Mouse (Mus musculus): ENCODE data around the gene Tead2. TPM values are rescaled to one million over a fixed set of nuclear protein-coding genes. Genes with fewer than 3 reads are reported as not detected.

The Tead2 gene
- total RNA-seq, 2 experiments from 2014 or later = 15.6 to 25.9 TPM

DNA sequence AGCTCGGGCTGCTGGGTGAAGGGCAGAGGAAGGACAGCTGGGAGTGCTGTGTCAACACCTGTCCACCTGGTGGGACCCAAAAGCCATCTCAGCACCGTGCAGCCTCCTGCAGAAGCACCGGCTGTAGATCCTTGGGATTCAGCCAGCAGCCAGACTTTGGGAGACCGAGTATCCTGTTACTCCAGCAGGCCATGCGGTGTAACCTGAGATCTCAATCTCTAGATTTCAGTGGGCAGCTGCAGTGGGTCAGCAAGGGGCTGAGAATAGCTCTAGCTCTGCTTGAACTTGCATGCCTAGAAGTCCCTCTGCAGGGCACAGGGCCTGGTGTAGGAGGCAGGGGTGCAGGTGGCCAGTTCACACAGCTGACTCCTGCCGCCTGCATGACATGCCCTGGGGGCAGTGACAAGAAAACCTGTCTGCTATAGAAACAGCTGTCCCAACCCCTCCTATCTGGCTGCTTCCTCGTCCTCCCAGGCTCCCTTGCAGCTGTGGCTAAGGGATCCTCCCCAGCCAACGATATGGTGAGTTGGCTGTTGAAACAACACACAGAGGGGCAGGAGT, 23.7 kb upstream of the Tead2 start:
- DNase-seq = peak; percentile 54

- no peak for DNase-seq
These were observed 22.8 kb upstream of the Tead2 start for GRCm38 (mm10) chr7:45192585-45193310.

DNA sequence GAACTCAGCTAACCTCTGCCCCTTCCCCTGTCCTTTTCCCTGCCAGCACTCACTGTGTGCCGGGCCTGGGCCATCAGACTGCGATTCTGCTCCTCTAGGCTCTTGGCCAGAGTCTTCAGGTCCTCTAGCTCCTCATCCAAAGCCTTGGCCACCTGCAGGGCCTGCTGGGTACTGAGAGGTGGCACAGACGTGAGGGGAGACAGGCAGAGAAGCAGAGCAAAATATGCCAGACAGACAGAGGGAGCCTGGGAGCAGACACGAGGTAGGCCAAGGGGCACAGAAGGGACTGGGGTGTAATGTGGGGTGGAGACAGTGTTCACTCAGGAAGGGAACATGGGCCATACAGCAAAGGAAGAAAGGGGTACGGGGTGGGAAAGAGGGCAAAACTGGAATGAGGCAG, 22.1 kb upstream of the Tead2 start:
- no peak for DNase-seq

GRCm38 (mm10) chr7:45193871-45194785, 21.4 kb upstream of the Tead2 start:
- no peak for DNase-seq

DNA sequence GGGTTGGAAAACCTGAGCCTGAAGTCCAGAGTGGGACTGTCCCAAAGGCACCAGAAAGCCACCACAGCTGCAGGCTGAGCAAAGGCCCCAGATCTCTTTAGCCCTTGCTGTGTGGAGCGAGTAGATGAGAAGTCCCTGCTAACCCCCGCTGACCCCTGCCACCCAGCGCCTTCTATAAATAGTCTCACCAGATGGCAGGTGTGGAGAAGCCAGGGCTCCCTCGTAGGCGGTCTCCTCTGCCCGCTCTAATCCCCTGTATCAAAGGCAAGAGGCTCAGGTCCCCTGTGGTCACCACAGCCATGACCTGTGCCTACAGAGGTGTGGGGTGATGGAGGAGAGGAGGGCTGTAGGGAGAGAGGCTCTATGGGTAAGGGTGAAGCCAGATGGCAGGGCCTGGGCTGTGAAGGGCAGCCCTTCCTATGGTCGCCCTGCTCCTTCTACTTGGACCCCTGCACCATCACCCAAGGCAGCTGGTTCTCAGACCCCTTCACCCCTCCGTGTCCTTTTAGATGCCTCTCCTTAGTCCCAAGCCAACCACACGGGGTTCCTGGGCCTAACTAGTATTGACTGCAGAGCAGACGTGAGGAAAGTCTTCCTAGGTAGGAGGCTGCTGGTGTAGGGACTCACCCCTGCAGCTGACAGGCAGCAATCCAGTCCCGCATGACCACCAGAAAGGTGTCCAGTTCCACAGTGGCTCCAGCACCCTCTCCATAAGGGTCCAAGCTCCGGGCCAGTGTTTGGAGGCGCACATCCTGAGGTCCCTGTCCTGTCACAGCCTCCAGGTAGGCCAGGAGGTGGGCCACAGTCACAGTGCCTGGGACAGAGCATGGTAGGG, 20.0 kb upstream of the Tead2 start:
- no peak for DNase-seq

- DNase-seq = no peak
These were observed 19.4 kb upstream of the Tead2 start for GRCm38 (mm10) chr7:45196176-45196535.

GRCm38 (mm10) chr7:45196994-45197393, 18.6 kb upstream of the Tead2 start:
- no peak for DNase-seq

- peak; percentile 74 for DNase-seq
These were observed 17.1 kb upstream of the Tead2 start for GRCm38 (mm10) chr7:45198435-45198834.

DNA sequence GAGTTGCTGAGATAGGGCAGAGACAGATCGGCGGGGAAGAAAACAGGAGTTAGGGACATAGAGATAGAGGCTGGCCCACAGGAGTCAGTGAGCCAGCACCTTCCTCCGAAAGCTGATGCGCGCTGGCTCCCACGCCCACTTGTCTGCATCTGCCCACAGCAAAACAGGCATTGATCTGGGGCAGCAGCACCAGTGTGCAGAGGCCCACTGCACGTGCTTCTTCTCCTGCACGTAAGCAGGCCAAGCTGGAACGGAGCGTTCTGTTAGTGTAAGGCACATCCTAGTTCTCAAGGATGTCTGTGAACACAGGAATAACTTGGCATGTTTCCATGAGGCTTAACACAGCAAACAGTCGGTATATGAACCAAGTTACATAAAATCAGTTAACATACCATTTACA, 16.6 kb upstream of the Tead2 start:
- DNase-seq = no peak

DNA sequence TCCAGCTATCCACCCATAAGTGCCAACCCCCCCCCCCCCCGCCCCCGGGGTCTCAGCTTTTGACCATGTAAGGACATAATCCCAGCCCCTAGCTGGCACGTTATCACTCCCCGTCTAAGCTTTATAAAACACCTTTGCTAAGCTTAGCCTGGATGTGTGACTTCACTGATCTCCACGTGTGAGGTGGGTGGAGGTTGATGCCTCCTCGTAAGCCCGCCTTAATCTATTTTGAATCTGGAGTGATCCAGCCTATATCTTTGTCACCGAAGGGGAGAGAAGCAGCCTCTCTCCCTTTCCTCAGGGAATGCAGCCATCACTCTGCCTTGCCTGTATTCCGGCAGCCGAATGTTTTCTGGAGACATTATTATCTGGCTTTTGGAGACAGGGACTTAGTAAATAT, 12.9 kb upstream of the Tead2 start:
- DNase-seq = no peak

- peak; percentile 80 for DNase-seq
These were observed 11.0 kb upstream of the Tead2 start, which contains the start of gene Ccdc155 for GRCm38 (mm10) chr7:45204380-45205143. TSS of gene Ccdc155 (minus strand) at chr7:45204892.

DNA sequence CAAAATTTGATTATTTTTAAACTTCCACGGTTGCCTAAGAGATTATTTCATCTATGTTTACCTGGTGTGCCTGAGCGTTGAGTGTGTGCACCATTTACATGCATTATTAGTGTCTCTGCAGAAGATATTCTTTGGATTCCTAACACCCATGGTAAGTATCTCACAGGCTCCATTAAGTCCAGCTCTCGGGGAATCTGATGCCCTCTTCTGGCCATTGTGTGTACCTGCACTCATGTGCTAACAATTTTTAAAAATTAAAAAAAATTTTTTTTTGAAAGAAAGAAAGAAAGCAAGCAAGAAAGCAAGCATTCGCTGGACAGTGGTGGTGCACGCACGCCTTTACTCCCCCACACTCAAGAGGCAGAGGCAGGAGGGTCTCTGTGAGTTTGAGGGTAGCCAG, 7.3 kb upstream of the Tead2 start:
- no peak for DNase-seq

GRCm38 (mm10) chr7:45211070-45211469, 4.5 kb upstream of the Tead2 start:
- no peak for DNase-seq

GRCm38 (mm10) chr7:45211851-45212251, 3.7 kb upstream of the Tead2 start, which contains the start of gene Dkkl1:
TSS of gene Dkkl1 (minus strand) at chr7:45212147.
- no peak for DNase-seq

- no peak for DNase-seq
These were observed 3.2 kb upstream of the Tead2 start for GRCm38 (mm10) chr7:45212356-45212755.

DNA sequence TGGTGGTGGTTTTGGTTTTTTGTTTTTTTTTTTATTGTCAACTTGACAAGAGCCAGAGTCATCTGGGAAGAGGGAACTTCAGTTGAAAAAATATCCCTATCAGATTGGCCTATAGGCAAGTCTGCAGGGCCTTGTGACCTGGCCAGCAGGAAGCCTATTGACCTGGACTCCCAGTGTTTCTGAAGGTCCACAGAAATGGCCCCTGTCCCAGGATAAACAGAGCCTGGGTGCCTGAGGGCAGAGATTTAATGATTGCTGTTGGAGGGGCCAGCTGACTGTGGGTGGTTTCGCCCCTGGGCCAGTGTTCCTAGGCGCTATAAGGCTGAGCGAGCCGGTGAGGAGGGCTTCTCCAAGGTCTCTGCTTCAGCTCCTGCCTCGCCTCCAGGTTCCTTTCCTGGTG, 1.8 kb upstream of the Tead2 start:
- no peak for DNase-seq

GRCm38 (mm10) chr7:45216442-45217183, 1.1 kb downstream of the Tead2 start:
- DNase-seq = peak; percentile 77

- no peak for DNase-seq
These were observed 6.1 kb downstream of the Tead2 start for GRCm38 (mm10) chr7:45221680-45222079.

DNA sequence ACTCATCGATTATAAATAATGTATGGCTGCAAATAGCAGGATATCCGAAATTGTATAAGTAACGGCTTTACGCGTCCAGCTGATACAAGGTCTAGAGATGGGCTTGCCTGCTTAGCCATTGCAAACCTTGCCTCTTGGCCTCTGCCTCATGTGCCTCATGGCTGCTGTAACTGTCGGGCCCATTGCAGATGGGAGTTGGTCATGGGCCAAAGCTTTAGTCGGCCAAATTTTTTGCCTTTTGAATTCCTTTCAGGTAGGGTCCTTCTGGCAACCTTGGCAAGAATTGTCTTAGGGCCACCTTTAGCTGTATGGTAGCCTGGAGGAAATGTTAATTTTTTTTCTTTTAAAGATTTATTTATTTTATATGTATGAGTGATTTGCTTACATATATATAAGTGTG, 9.3 kb downstream of the Tead2 start:
- no peak for DNase-seq

- DNase-seq = no peak
These were observed 10.9 kb downstream of the Tead2 start for GRCm38 (mm10) chr7:45226421-45226820.

DNA sequence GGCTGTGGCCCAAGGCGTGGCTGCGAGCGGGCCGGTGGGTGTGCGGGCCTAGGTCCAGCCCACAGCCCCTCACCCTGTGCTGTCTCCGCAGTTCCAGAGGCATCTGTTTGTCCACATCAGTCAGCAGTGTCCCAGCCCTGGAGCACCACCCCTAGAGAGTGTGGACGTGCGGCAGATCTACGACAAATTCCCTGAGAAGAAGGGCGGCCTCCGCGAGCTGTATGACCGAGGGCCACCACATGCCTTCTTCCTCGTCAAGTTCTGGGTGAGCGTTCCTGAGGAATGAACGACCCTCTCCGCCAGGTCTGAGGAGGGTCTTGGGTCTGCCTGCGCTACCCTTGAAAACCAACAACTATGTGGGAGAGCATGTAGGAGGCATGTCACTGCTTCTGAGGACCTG, 13.0 kb downstream of the Tead2 start:
- DNase-seq = no peak

All from gastrocnemius, postnatal 10 days (tissue).